Mouse (Mus musculus) embryonic stem cell, embryonic (primary cell): ENCODE measurements around the gene Ralgds.
"Not testable (repeated sequence)": the region's sequence is repeated elsewhere in the genome, so short reads cannot be mapped to it uniquely, and the experiment has no call there.

Experiments
- CTCF ChIA-PET, 4 experiments: fragments of 300-600 bp in 2 of 4; fragments of 350-600 bp in 2 of 4; sonication (Branson Sonifier 250); formaldehyde crosslinking; loops; one replicate each; lab custom pipeline; 2022; ENCODE audit warnings: inconsistent platforms in 2 of 4; lab: Charles Lee
- POLR2A ChIA-PET, 4 experiments: fragments of 300-600 bp in 2 of 4; fragments of 350-600 bp in 2 of 4; sonication (Branson Sonifier 250); formaldehyde crosslinking; loops; one replicate each; lab custom pipeline; 2022; ENCODE audit warnings: antibody characterized with exemption in 4 of 4, inconsistent platforms in 1 of 4; lab: Charles Lee

Ralgds gene

DNA sequence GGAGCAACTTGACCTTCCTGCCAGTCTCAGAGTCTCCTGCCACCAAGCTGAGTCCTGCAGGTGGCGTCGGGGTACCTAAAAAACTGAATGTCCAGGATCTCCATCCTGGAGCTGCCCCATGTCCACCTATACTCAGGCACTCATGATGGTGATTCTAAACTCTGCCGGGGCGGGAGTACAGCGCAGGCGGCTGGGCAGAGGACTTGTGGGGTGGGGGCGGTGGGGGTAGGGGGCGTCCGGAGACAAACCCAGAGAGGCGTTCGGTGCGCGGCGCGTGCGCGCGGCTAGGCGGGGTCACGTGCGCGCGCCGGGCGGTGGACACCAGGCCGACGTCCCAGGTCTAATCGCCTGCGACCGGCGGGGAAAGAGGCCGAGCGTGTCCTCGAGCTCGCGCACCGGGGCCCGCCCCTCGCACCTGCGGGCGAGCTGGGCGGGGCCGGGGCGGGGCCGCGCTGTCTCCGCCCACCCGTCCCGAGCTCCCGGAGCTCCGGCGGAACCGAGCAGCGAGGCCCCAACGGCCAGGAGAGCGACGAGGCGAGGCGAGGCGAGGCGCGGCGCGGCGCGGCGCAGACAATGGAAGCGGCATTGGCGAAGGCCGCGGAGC lies at the start of gene Ralgds:
Gene Ralgds, plus strand, starts transcription at position 328 of the 604 bp plus-strand sequence.
- CTCF ChIA-PET: interaction anchor here (0.6 to 3.5 kb wide), 21 partner anchors 10 to 309 kb away, joined by 3 to 21 read pairs (median 4); partner anchors contain the start of genes 1700007K13Rik (in 1 of the 4) and Gtf3c5 (in 1 of the 4)
- POLR2A ChIA-PET: interaction anchor here (0.5 to 3.1 kb wide), 29 partner anchors 10 to 616 kb away, joined by 3 to 18 read pairs (median 4); partner anchors contain the start of genes Gtf3c5 (in 3 of the 4), 1700007K13Rik (in 2 of the 4), Gbgt1 (in 2 of the 4) and Mrps2 (in 2 of the 4)

- ChIA-PET POLR2A (interaction anchor here (0.5 to 3.4 kb wide), 34 partner anchors 8 to 1672 kb away, joined by 3 to 18 read pairs (median 3); partner anchors contain the start of genes Gm10134 (in 1 of the 4), Ppp1r26 (in 1 of the 4), Ralgds (in 1 of the 4) and Zer1 (in 1 of the 4)), CTCF (interaction anchor here (0.5 to 2.0 kb wide), 99 partner anchors 8 to 1572 kb away, joined by 3 to 19 read pairs (median 5); partner anchors contain the start of genes Ppp1r26 (in 3 of the 4), Ralgds (in 3 of the 4), Brd3os (in 1 of the 4) and Gfi1b (in 1 of the 4))
These were observed 49.0 kb upstream of the Ralgds start for GRCm38 (mm10) chr2:28463919-28464318.

GRCm38 (mm10) chr2:28464919-28465318 lies 48.0 kb upstream of the Ralgds start:
- POLR2A ChIA-PET: interaction anchor here in 2 of 4 experiments (0.7 to 3.4 kb wide), 17 partner anchors 9 to 176 kb away, joined by 3 to 18 read pairs (median 5); partner anchors contain the start of genes Gm10134 (in 1 of the 2), Ppp1r26 (in 1 of the 2), Ralgds (in 1 of the 2) and Tsc1 (in 1 of the 2)
- CTCF ChIA-PET: interaction anchor here in 3 of 4 experiments (0.6 to 2.0 kb wide), 7 partner anchors 14 to 912 kb away, joined by 3 to 11 read pairs (median 6); partner anchors contain the start of gene Gtf3c5 (in 1 of the 3)

GRCm38 (mm10) chr2:28465836-28466518 lies 46.9 kb upstream of the Ralgds start, which contains the start of gene 1700007K13Rik:
TSS of gene 1700007K13Rik (minus strand) at chr2:28466332.
- POLR2A ChIA-PET: interaction anchor here in 3 of 4 experiments (0.6 to 3.4 kb wide), 33 partner anchors 9 to 1361 kb away, joined by 3 to 18 read pairs (median 3); partner anchors contain the start of genes Ralgds (in 2 of the 3), Gm10134 (in 1 of the 3), Ppp1r26 (in 1 of the 3) and Tsc1 (in 1 of the 3)
- CTCF ChIA-PET: interaction anchor here in 2 of 4 experiments (0.9 to 1.6 kb wide), 8 partner anchors 30 to 913 kb away, joined by 3 to 6 read pairs (median 4); partner anchors contain the start of genes Gbgt1 (in 1 of the 2) and Gm10134 (in 1 of the 2)

DNA sequence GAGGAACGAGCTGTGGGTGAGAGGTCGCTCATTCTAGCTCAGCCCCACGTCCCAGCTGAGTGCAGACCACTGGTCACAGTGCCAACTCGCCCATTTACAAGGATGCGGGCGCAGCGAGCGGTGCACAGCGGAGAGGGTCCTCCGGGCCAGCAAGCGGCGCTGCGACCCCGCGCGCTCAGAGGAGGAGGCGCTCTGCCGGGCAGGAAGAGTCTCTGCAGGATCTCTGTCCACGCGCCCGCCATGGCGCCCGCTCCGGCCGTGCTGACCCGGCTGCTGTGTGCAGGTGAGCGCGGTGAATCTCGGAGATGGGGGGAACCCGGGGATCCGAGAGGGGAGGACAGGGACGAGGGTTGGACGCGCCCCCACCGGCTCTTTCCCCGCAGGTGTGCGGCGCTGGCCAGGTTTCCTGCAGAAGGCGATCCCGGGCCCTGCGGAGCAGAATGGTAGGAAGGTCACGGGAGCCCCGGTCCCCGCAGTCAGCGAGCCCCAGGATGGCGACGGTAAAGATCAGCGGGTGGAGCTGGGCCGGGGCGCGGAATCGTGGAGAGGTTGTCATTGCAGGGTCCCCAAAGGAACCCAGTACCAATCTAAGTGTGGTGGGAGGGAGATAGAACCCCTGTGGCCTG lies 45.0 kb upstream of the Ralgds start, which contains the start of gene Mrps2:
Gene Mrps2, plus strand, starts transcription at position 207 of the 626 bp plus-strand sequence.
- ChIA-PET CTCF (interaction anchor here in 2 of 4 experiments (0.5 to 1.9 kb wide), 5 partner anchors 10 to 264 kb away, joined by 3 to 6 read pairs (median 4); partner anchors contain the start of gene Gtf3c5 (in 1 of the 2)), POLR2A (interaction anchor here in 3 of 4 experiments (0.6 to 2.0 kb wide), 13 partner anchors 9 to 261 kb away, joined by 3 to 5 read pairs (median 4); partner anchors contain the start of genes Ralgds (in 2 of the 3) and Gbgt1 (in 1 of the 3))

GRCm38 (mm10) chr2:28468486-28469225 lies 44.3 kb upstream of the Ralgds start:
- ChIA-PET CTCF (interaction anchor here in 2 of 4 experiments (0.5 to 1.9 kb wide), 5 partner anchors 11 to 264 kb away, joined by 3 to 6 read pairs (median 3); no protein-coding TSS in a partner anchor), POLR2A (interaction anchor here in 3 of 4 experiments (0.7 to 3.1 kb wide), 12 partner anchors 8 to 172 kb away, joined by 3 to 15 read pairs (median 4); partner anchors contain the start of genes Ralgds (in 2 of the 3) and Gbgt1 (in 1 of the 3))

GRCm38 (mm10) chr2:28469461-28469860 lies 43.5 kb upstream of the Ralgds start:
- ChIA-PET CTCF (interaction anchor here in 1 of 4 experiments (1.5 to 1.9 kb wide), 2 partner anchors 42 to 48 kb away, joined by 3 to 6 read pairs; no protein-coding TSS in a partner anchor), POLR2A (interaction anchor here in 2 of 4 experiments (0.8 to 3.1 kb wide), 7 partner anchors 12 to 56 kb away, joined by 3 to 15 read pairs (median 4); partner anchors contain the start of gene Gm10134 (in 1 of the 2))

DNA sequence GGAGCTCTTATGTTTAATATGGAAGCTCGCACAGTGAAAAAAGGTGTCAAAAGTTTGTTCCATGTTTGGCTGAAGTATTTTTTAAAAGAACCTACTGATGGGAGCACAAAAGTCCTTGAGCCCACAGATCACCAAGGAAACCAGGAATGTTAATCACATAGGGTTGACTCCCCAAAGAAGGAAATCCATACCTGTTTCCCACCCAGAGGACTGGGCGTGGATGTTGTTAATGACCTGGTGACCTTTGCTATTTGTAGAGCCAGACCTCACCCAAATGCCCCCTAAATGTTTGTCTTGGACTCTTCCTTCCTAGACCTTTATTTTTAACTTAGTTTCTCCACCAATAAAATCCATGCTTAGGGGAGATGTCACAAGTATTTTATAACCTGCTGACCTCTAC lies 42.3 kb upstream of the Ralgds start:
- POLR2A ChIA-PET: interaction anchor here in 3 of 4 experiments (0.6 to 3.1 kb wide), 13 partner anchors 10 to 469 kb away, joined by 3 to 15 read pairs (median 4); partner anchors contain the start of genes Gbgt1 (in 1 of the 3), Gm10134 (in 1 of the 3) and Ralgds (in 1 of the 3)

GRCm38 (mm10) chr2:28472011-28472410 lies 40.9 kb upstream of the Ralgds start:
- POLR2A ChIA-PET: interaction anchor here in 3 of 4 experiments (0.6 to 1.0 kb wide), 4 partner anchors 17 to 509 kb away, joined by 3 to 4 read pairs (median 4); partner anchors contain the start of gene Ralgds (in 1 of the 3)
- CTCF ChIA-PET: not testable (repeated sequence)

More for the DNA sequence above, 42.3 kb upstream of the Ralgds start:
- CTCF ChIA-PET: interaction anchor here in 1 of 4 experiments (0.9 kb wide), 1 partner anchor 15 kb away, joined by 3 read pairs; no protein-coding TSS in a partner anchor

DNA sequence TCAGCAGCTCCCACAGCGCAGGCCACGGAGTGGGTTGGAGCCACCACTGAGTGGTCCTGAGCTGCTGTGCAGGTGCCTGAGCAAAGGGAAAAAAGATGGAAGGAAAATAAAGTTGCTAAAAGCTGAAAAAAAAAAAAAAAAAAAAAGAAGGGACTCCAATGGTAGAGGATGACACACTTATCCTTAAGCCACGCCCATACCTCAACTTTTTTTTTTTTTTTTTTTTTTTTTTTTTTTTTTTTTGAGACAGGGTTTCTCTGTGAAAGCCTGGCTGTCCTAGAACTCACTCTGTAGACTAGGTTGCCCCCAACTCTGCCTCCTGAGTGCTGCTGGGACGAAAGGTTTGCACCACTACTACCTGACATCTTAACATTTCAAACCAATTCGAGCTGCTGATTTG lies 34.9 kb upstream of the Ralgds start:
- POLR2A ChIA-PET: interaction anchor here (0.6 to 3.2 kb wide), 16 partner anchors 10 to 719 kb away, joined by 3 to 12 read pairs (median 3); partner anchors contain the start of genes Gbgt1 (in 2 of the 4), Gm10134 (in 1 of the 4) and Ralgds (in 1 of the 4)
- CTCF ChIA-PET: interaction anchor here (0.6 to 0.7 kb wide), 5 partner anchors 39 to 211 kb away, joined by 3 to 5 read pairs (median 3); no protein-coding TSS in a partner anchor

GRCm38 (mm10) chr2:28479208-28480204 lies 33.4 kb upstream of the Ralgds start:
- ChIA-PET POLR2A (interaction anchor here in 3 of 4 experiments (0.6 to 3.2 kb wide), 11 partner anchors 8 to 815 kb away, joined by 3 to 12 read pairs (median 4); partner anchors contain the start of genes Ralgds (in 2 of the 3), Gbgt1 (in 1 of the 3), Gm10134 (in 1 of the 3) and Gtf3c5 (in 1 of the 3)), CTCF (interaction anchor here in 3 of 4 experiments (0.6 to 1.1 kb wide), 3 partner anchors 15 to 553 kb away, joined by 3 to 11 read pairs (median 3); no protein-coding TSS in a partner anchor)

- CTCF ChIA-PET: interaction anchor here in 1 of 4 experiments (0.6 to 1.0 kb wide), 2 partner anchors 20 to 25 kb away, joined by 3 to 4 read pairs; no protein-coding TSS in a partner anchor
- POLR2A ChIA-PET: interaction anchor here in 2 of 4 experiments (1.1 to 2.4 kb wide), 3 partner anchors 13 to 43 kb away, joined by 3 to 8 read pairs (median 5); partner anchors contain the start of genes 1700007K13Rik (in 1 of the 2) and Gbgt1 (in 1 of the 2)
These were observed 29.1 kb upstream of the Ralgds start for GRCm38 (mm10) chr2:28483861-28484260.

DNA sequence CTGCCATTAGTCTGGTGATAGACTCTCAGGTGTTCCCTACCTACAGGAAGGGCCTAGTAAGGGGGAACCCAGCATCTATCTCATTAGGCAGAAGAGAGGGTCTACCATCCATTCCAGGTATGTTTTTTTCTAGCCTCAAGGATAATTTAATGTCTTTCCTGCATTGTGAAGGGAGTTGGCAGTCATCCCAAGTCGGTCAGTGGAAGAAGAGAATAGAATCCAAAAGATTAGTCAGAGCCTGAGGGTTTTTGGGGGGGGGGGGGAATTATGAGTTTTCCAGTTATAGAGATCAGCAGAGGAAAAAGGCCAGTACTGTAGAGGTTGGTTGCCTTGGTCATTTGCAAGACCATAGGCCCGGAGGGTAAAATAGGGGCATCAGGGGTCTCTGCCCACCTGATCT lies 18.4 kb upstream of the Ralgds start:
- ChIA-PET CTCF (no interaction called here), POLR2A (no interaction called here)

DNA sequence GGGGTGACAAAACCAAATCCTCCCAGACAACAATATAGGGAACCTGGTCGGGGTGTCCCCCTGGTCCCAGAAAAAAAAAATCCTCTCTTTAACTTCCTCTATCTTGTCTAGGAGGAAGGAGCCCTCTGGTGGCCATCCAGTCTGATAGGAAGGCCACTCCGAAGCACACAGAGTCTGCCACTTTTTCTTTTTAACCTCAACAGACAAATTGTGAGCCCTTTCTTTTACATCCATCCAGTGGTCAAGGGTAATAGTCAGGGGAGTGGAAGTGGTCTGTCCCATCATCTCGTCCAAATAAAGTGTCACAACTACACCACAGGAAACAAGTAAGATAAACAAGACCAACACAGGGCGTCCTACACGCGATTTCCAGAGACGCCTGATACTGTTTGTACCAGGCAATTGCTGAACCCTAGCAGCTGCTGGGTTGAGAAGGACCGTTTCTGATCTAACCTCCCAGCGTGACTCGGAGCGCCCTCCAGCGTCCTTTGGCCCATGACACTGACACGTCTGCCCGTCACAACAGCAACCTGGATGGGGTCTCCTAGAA lies 17.6 kb upstream of the Ralgds start:
- POLR2A ChIA-PET: interaction anchor here in 1 of 4 experiments (1.9 kb wide), 1 partner anchor 16 kb away, joined by 12 read pairs; no protein-coding TSS in a partner anchor
- CTCF ChIA-PET: interaction anchor here in 1 of 4 experiments (0.7 to 1.0 kb wide), 2 partner anchors 43 to 77 kb away, joined by 3 read pairs; no protein-coding TSS in a partner anchor
